Mouse (Mus musculus) cortical plate, adult 2 months (tissue): ENCODE results near the gene Med27.

Source experiments
- CTCF ChIP-seq: fragments of 200-500 bp; IDR thresholded peaks from 2 replicates; pipeline ENCODE4 v1.5.1; 2011; ENCODE audit warnings: mild to moderate bottlenecking, control low read depth, low read length; ENCODE audit not compliant: insufficient read depth; ENCODE audit errors: extremely low read depth
- POLR2A ChIP-seq: fragments of 200-500 bp; IDR thresholded peaks from 2 replicates; pipeline ENCODE4 v1.6.1; 2011; ENCODE audit warnings: mild to moderate bottlenecking, low read length, control low read depth; ENCODE audit not compliant: insufficient read depth; ENCODE audit errors: extremely low read depth

- TF ChIP-seq CTCF = no peak
- TF ChIP-seq POLR2A = no peak
Observed at GRCm38 (mm10) chr2:29558561-29558960, 211.9 kb downstream of the Med27 start.
